Mouse (Mus musculus) stomach, postnatal 0 days (tissue): ENCODE measurements around the gene Mettl23. TPM values are rescaled to one million over a fixed set of nuclear protein-coding genes. Genes with fewer than 3 reads are reported as not detected.

Experiments
- ATAC-seq: fragments of 200-750 bp; cut with Nextera tagmentation; 2 replicates; pipeline ENCODE4 v1.8.0; 2017; ENCODE audit not compliant: low FRiP score, low TSS enrichment
- DNase-seq: peaks from one replicate; pipeline ENCODE4 v3.0.0-alpha.2; 2016; ENCODE audit warnings: low spot score
- H3K27ac ChIP-seq: fragments of 300-500 bp; sonication (generic); replicated peaks from 2 replicates; pipeline ENCODE4 v1.5.1; 2014; ENCODE audit warnings: mild to moderate bottlenecking, control low read depth
- H3K27me3 ChIP-seq: fragments of 300-500 bp; sonication (generic); 2 replicates; pipeline ENCODE4 v1.6.1; 2014; ENCODE audit warnings: low read length; ENCODE audit not compliant: control insufficient read depth, insufficient read depth
- H3K36me3 ChIP-seq: fragments of 300-500 bp; sonication (generic); 2 replicates; pipeline ENCODE4 v1.6.1; 2014; ENCODE audit warnings: low read length, mixed read lengths; ENCODE audit not compliant: control insufficient read depth, insufficient read depth
- H3K4me1 ChIP-seq: fragments of 300-500 bp; sonication (generic); replicated peaks from 2 replicates; pipeline ENCODE4 v1.6.1; 2014; ENCODE audit warnings: antibody characterized with exemption; ENCODE audit not compliant: control insufficient read depth, insufficient read depth
- H3K4me2 ChIP-seq: fragments of 300-500 bp; sonication (generic); replicated peaks from 2 replicates; pipeline ENCODE4 v1.6.1; 2014; ENCODE audit warnings: low read depth, mild to moderate bottlenecking, control low read depth, moderate library complexity
- H3K4me3 ChIP-seq: fragments of 300-500 bp; sonication (generic); 2 replicates; pipeline ENCODE4 v1.5.1; 2014; ENCODE audit warnings: low read depth, low read length, control low read depth
- H3K9ac ChIP-seq: fragments of 300-500 bp; sonication (generic); 2 replicates; pipeline ENCODE4 v1.6.1; 2014; ENCODE audit warnings: mild to moderate bottlenecking, low read length, control low read depth, mixed read lengths
- H3K9me3 ChIP-seq: fragments of 300-500 bp; sonication (generic); 2 replicates; pipeline ENCODE4 v1.6.1; 2016; ENCODE audit warnings: low read length; ENCODE audit not compliant: control insufficient read depth
- CTCF ChIP-seq: IDR thresholded peaks from 2 replicates; pipeline ENCODE4 v1.5.1; 2016; ENCODE audit warnings: antibody characterized with exemption, low read depth, mild to moderate bottlenecking, moderate library complexity
- EP300 ChIP-seq: optimal IDR thresholded peaks from 2 replicates; pipeline ENCODE3; 2016; ENCODE audit warnings: antibody characterized with exemption
- WGBS: fragments of 180-500 bp; shearing (Covaris S2); extraction: QIAGEN DNeasy Blood & Tissue Kit; methylation state at CpG from one replicate; pipeline ENCODE4 v1.1.7; 2014; 5-methylcytosine and 5-hydroxymethylcytosine counted together
- polyA plus RNA-seq: library from polyadenylated mRNA; unstranded; fragments of >200 nt; fragmentation: Nextera tagmentation; extraction: Ambion mirVana; gene quantifications from 2 replicates; pipeline ENCODE4 v1.2.1, GENCODE M21; 2015

Gene Mettl23
- polyA plus RNA-seq, 1 experiment from 2014 or later, result 40.6 TPM

GRCm38 (mm10) chr11:116865945-116866585, 23.0 kb downstream of the Mettl23 start:
- no peak for TF ChIP-seq EP300
- no peak overlapping the region for H3K4me3 ChIP-seq
- H3K4me1 ChIP-seq, result no peaks in the 10 kb centered on the region
- H3K36me3 ChIP-seq, result peaks cover 24% of the 10 kb centered on the region; the same call in 1 of the 2 replicates
- no peak for DNase-seq
- no peaks in the 10 kb centered on the region for H3K9me3 ChIP-seq
- H3K27ac ChIP-seq, result no peak overlapping the region
- no peak overlapping the region for H3K4me2 ChIP-seq
- no peak; the same call in 1 of the 2 replicates for ATAC-seq
- H3K9ac ChIP-seq, result no peak overlapping the region
- H3K27me3 ChIP-seq, result no peaks in the 10 kb centered on the region
- WGBS, result 70% methylated on average over 12 of the region's 12 CpGs

GRCm38 (mm10) chr11:116868129-116868528, 25.1 kb downstream of the Mettl23 start:
- WGBS, result 69% methylated on average over 3 of the region's 3 CpGs
- H3K9me3 ChIP-seq, result no peaks in the 10 kb centered on the region
- no peak overlapping the region for H3K27ac ChIP-seq
- H3K4me1 ChIP-seq, result no peaks in the 10 kb centered on the region
- TF ChIP-seq CTCF (no peak), EP300 (no peak)
- DNase-seq, result no peak
- no peak overlapping the region for H3K4me2 ChIP-seq
- no peaks in the 10 kb centered on the region for H3K27me3 ChIP-seq
- ATAC-seq, result no peak
- H3K9ac ChIP-seq, result no peak overlapping the region
- no peak overlapping the region for H3K4me3 ChIP-seq
- peaks cover 26% of the 10 kb centered on the region; the same call in 1 of the 2 replicates for H3K36me3 ChIP-seq

- H3K36me3 ChIP-seq, result peaks cover 24% of the 10 kb centered on the region
- DNase-seq (no peak), ATAC-seq (peak; percentile 43; the same call in 1 of the 2 replicates)
- H3K9ac ChIP-seq, result no peak overlapping the region
- H3K27ac ChIP-seq, result peak overlapping the region; percentile 53; the same call in 1 of the 2 replicates
- no peak for TF ChIP-seq EP300
- no peak for TF ChIP-seq CTCF
- H3K4me2 ChIP-seq, result no peak overlapping the region
- H3K4me1 ChIP-seq, result no peaks in the 10 kb centered on the region
- H3K27me3 ChIP-seq, result no peaks in the 10 kb centered on the region
- H3K9me3 ChIP-seq, result no peaks in the 10 kb centered on the region
- H3K4me3 ChIP-seq, result no peak overlapping the region
- WGBS, result 73% methylated on average over 8 of the region's 8 CpGs
Measured at GRCm38 (mm10) chr11:116869223-116869622, 26.1 kb downstream of the Mettl23 start.

- Histone ChIP-seq H3K4me3 (no peak overlapping the region), H3K4me1 (no peaks in the 10 kb centered on the region), H3K27me3 (no peaks in the 10 kb centered on the region), H3K9me3 (no peaks in the 10 kb centered on the region), H3K27ac (no peak overlapping the region), H3K9ac (no peak overlapping the region), H3K4me2 (no peak overlapping the region), H3K36me3 (peaks cover 23% of the 10 kb centered on the region)
- DNase-seq (no peak), ATAC-seq (no peak)
- TF ChIP-seq EP300 (no peak), CTCF (no peak)
- 78% methylated on average over 4 of the region's 4 CpGs for WGBS
Measured at GRCm38 (mm10) chr11:116869641-116870040, 26.6 kb downstream of the Mettl23 start.

GRCm38 (mm10) chr11:116871538-116871937, 28.5 kb downstream of the Mettl23 start:
- ATAC-seq (no peak), DNase-seq (no peak)
- Histone ChIP-seq H3K27me3 (no peaks in the 10 kb centered on the region), H3K27ac (no peak overlapping the region), H3K4me2 (no peak overlapping the region), H3K4me3 (no peak overlapping the region), H3K4me1 (no peaks in the 10 kb centered on the region), H3K36me3 (peaks cover 10% of the 10 kb centered on the region), H3K9ac (no peak overlapping the region), H3K9me3 (no peaks in the 10 kb centered on the region)
- no peak for TF ChIP-seq EP300
- TF ChIP-seq CTCF, result no peak
- WGBS, result 88% methylated on average over 9 of the region's 9 CpGs

GRCm38 (mm10) chr11:116873987-116874386, 30.9 kb downstream of the Mettl23 start:
- WGBS, result 83% methylated on average over 20 of the region's 20 CpGs
- no peak overlapping the region for H3K4me2 ChIP-seq
- no peak for TF ChIP-seq CTCF
- TF ChIP-seq EP300, result no peak
- no peak overlapping the region for H3K4me3 ChIP-seq
- no peak overlapping the region for H3K27ac ChIP-seq
- no peaks in the 10 kb centered on the region for H3K4me1 ChIP-seq
- H3K36me3 ChIP-seq, result peaks cover 8% of the 10 kb centered on the region
- no peaks in the 10 kb centered on the region for H3K27me3 ChIP-seq
- ATAC-seq (no peak), DNase-seq (no peak)
- no peak overlapping the region for H3K9ac ChIP-seq
- H3K9me3 ChIP-seq, result no peaks in the 10 kb centered on the region
